Mouse (Mus musculus): Measurements from ENCODE around the gene Slc12a4. TPM values are rescaled to one million over a fixed set of nuclear protein-coding genes. Genes with fewer than 3 reads are reported as not detected.
"Not testable (repeated sequence)": the region's sequence is repeated elsewhere in the genome, so short reads cannot be mapped to it uniquely, and the experiment has no call there.

The Slc12a4 gene
- 2.7 to 13.5 TPM (median 8.1 TPM) in 3 replicates for total RNA-seq (2017)

DNA sequence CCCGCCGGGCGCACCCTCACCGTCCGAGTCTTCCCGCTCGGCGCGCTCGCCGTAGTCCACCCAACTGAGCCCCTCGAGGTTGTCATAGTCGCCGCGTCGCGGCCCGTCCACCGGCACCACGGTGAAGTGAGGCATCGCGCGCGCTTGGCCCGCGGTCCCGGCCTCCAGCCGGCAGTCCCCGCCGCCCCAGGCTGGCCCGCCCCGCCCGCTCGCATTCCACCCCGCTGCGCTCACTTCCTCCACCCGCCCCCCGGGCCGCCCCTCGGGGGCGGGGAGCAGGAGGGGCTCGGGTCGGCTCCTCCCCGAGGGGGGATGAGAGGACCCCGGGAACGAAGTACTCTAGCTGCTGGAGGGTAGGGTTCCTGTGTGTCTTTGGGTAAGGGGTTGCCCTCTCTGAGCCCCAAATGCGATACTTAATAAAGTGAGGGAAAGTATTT, at the start of gene Slc12a4:
Gene Slc12a4, minus strand, starts transcription at position 193 of the 437 bp plus-strand sequence.
- ATAC-seq (replicated peaks; ENCODE audit: insufficient number of reproducible peaks, low FRiP score, low TSS enrichment, poor library complexity, severe bottlenecking) = 0 out of 2 replicates have a peak, but pooled peaks have one; percentile 14

DNA sequence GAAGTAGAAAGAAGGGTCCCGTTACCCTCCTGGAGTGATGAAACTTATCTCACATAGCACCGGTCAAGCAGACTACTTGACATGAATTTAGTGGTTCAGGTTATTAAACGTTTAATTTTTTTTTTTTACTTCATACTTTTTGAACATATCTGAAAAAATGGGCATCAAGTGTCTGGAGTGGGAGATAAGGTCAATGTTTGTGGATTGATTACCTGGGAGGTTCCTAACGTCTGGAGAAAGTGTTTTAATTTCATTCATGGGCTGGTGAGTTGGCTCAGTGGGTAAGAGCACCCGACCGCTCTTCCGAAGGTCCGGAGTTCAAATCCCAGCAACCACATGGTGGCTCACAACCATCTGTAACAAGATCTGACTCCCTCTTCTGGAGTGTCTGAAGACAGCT, 46.3 kb upstream of the Slc12a4 start:
- not testable (repeated sequence) for ATAC-seq (replicated peaks; ENCODE audit: insufficient number of reproducible peaks, low FRiP score, low TSS enrichment, poor library complexity, severe bottlenecking)

- no peak for ATAC-seq (replicated peaks; ENCODE audit: insufficient number of reproducible peaks, low FRiP score, low TSS enrichment, poor library complexity, severe bottlenecking)
Observed at GRCm38 (mm10) chr8:106011643-106011986, 45.7 kb upstream of the Slc12a4 start, which contains the start of gene Ddx28. TSS of gene Ddx28 (minus strand) at chr8:106011882.

DNA sequence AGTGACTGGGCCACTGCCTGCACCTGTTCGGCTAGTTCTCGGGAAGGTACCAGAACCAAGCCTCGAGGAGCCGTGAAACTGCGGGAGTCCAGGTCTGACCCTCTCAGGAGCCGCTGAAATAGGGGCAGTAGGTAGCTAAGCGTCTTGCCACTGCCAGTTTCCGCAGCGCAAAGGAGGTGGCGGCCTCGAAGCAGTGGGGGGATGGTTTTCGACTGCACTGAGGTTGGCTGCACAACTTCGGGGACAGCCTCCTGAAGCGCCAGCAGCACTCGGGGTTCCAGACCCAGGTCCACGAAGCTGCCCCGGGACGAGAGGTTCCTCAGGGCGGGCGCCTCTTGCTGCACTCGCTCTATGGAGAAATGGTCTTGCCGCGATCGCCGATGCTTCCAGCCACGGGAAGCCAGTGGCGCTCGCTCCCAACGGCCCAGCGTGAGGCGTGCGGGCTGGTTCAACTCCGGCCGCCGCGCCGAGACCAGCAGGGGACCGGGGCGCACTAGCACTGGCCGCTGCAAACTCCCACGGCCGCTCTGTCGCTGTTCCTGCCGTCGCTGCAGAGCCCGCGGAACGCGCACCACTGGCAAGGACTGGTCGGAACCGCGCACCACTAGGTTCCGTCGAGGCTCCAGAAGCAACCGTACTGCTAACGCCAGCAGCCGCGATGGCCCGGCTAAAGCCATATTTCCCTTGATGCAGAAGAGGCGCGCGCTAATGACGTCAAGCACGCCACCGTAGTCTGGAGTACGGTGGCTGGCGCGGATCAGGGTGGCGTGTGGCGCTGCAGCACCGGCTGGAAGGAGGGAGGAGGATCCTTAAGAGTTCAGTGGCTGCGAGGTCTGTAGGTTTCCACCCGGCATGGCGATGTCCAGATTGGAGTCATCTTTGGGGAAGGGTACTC, 45.1 kb upstream of the Slc12a4 start:
- peak; percentile 94 for ATAC-seq (replicated peaks; ENCODE audit: insufficient number of reproducible peaks, low FRiP score, low TSS enrichment, poor library complexity, severe bottlenecking)

- ATAC-seq (replicated peaks; ENCODE audit: insufficient number of reproducible peaks, low FRiP score, low TSS enrichment, poor library complexity, severe bottlenecking) = not testable (repeated sequence)
Observed at GRCm38 (mm10) chr8:106007891-106008290, 42.0 kb upstream of the Slc12a4 start.

GRCm38 (mm10) chr8:106007135-106007534, 41.2 kb upstream of the Slc12a4 start:
- peak; percentile 58 for ATAC-seq (replicated peaks; ENCODE audit: insufficient number of reproducible peaks, low FRiP score, low TSS enrichment, poor library complexity, severe bottlenecking)

DNA sequence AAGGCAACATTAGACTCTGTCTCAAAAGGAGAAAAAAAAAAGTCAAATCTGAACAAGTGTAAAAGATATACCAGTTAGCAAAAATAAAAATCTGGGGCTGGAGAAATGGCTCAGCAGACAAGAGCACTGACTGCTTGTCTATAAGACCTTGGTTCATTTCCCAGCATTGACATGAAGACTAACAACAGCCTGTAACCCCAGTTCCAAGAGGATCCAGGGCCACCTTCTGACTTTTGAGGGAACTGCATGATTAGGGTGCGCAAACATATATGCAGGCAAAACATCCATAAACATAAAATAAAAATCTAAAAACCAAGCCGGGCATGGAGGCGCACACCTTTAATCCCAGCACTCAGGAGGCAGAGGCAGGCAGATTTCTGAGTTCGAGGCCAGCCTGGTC, 40.5 kb upstream of the Slc12a4 start:
- no peak for ATAC-seq (replicated peaks; ENCODE audit: insufficient number of reproducible peaks, low FRiP score, low TSS enrichment, poor library complexity, severe bottlenecking)

GRCm38 (mm10) chr8:106005875-106006274, 40.0 kb upstream of the Slc12a4 start, which contains the start of gene Dpep2nb:
TSS of gene Dpep2nb (minus strand) at chr8:106005975.
- no peak for ATAC-seq (replicated peaks; ENCODE audit: insufficient number of reproducible peaks, low FRiP score, low TSS enrichment, poor library complexity, severe bottlenecking)

DNA sequence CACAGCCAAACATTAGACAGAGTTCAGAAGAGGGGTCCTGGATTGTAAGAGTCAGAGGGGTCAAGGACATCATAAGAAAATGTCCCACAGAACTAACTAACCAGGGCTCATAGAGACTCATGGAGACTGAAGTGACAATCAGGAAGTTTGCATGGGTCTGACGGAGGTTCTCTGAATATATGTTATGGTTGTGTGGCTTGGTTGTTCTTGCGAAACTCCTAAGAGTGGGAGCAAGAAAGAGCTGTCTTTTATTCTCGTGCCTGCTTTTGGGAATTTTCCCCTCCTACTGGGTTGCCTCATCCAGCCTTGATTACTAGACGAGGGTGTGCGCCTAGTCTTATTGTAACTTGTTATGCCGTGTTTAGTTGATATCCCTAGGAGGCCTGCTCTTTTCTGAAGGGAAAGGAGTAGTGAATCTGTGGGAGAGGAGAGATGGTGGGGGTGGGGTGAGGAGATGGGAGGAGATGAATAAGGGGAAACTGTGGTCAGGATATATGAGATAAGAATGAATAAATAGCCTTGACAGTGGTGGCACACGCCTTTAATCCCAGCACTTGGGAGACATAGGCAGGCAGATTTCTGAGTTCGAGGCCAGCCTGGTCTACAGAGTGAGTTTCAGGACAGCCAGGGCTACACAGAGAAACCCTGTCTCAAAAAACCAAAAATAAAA, 38.8 kb upstream of the Slc12a4 start:
- ATAC-seq (replicated peaks; ENCODE audit: insufficient number of reproducible peaks, low FRiP score, low TSS enrichment, poor library complexity, severe bottlenecking) = peak; percentile 67

DNA sequence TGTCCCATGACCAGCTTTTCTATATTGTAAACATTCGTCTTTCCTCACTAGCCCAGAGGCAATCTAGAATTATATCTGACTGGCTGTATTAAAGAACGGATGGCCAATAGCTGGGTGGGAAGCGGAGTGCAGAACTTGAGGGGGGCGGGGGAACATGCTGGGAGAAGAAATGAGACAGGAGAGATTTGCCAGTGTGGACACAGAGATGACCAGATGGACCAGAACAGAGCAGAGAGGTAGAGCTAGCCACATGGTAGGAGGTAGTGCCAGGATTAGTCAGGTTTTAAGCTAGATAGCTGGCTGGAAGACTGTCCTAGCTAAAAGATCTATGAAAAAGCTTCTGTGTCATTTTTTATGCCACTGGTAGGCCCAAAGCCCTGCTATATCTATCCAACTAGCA, 36.0 kb upstream of the Slc12a4 start:
- ATAC-seq (replicated peaks; ENCODE audit: insufficient number of reproducible peaks, low FRiP score, low TSS enrichment, poor library complexity, severe bottlenecking) = no peak

DNA sequence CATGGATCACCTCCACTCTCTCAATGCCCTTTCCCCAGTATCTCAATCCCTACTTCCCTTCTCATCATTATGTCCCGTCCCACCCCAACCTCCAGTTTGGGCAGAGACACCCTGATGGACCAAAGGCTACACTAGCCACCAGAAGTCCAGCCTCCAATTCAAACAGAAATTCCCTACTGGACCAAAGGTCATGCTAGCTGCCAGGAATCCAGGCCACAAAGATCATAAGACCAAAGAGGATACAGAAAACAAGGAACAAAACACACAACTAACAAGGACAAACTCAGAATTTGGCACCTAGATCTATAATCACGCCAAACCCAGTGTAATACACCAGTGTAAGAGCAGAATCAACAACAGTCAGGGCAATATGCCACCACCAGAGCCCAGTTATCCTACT, 33.1 kb upstream of the Slc12a4 start:
- no peak for ATAC-seq (replicated peaks; ENCODE audit: insufficient number of reproducible peaks, low FRiP score, low TSS enrichment, poor library complexity, severe bottlenecking)

GRCm38 (mm10) chr8:105996359-105996758, 30.5 kb upstream of the Slc12a4 start:
- peak; percentile 85 for ATAC-seq (replicated peaks; ENCODE audit: insufficient number of reproducible peaks, low FRiP score, low TSS enrichment, poor library complexity, severe bottlenecking)

GRCm38 (mm10) chr8:105993226-105993625, 27.3 kb upstream of the Slc12a4 start:
- ATAC-seq (replicated peaks; ENCODE audit: insufficient number of reproducible peaks, low FRiP score, low TSS enrichment, poor library complexity, severe bottlenecking) = no peak

DNA sequence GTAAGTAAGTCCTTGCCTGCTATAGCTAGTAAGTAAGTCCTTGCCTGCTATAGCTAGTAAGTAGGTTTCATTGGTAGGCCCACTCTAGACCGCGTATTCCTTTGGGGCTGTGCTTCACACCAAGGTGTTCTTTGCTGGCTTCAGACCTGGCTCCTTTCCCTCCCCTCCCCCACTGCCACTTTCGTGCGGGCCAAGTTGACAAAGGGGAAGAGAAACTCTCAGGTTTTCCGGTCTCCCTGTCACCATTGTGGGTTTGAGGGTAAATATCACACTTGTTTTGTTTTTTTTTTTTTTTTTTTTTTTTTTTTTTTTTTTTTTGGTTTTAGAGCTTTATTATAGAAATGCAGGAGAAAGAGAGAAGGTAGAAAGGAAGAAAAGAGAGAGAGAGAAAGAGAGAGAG, 26.6 kb upstream of the Slc12a4 start:
- peak; percentile 37; the same call in 1 of the 2 replicates for ATAC-seq (replicated peaks; ENCODE audit: insufficient number of reproducible peaks, low FRiP score, low TSS enrichment, poor library complexity, severe bottlenecking)

DNA sequence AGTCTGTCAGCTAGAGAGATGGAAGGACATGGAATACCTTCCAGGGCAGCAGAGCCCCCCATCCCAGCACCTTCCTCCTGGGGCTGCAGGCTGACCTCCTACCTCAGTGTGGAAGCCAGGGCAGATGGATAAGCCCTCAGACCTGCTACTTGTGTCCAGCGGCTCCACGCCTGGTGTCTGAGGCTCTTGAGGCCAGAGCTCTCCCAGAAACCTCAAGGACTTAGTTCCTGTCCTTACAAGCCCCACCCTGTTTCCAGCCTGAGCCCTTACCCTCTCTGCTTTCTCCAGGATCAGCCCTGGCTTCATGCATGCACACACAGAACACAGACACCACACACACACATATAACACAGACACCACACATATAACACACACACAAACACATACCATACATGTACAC, 25.6 kb upstream of the Slc12a4 start:
- ATAC-seq (replicated peaks; ENCODE audit: insufficient number of reproducible peaks, low FRiP score, low TSS enrichment, poor library complexity, severe bottlenecking) = no peak

DNA sequence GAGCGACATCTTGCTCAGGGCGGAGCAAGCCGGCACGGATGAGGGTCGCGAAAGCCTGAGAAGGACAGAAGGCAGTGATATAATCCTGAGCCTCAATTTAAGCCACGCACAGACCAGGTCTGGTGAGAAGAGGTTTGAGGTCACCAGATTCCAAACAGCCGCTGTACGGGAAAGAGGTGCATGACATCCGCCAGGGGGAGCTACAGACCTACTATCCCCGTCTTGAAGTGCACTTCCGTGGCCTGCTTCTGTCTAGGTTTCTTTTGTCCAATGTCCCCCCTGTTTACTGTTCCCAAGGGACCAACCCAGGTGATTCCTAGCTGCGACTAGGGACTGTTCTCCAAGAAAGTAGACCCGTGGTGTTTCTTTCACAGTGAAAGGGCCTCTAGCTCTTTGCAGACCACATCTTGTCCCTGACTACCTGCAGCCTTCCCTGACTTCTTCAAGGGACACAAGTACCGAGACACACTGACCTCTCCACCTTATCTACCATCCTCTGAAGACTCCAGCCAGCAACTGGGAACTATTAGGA, 25.0 kb upstream of the Slc12a4 start, which contains the start of gene Dus2:
Gene Dus2, plus strand, starts transcription at position 482 of the 532 bp plus-strand sequence.
- peak; percentile 84 for ATAC-seq (replicated peaks; ENCODE audit: insufficient number of reproducible peaks, low FRiP score, low TSS enrichment, poor library complexity, severe bottlenecking)

- ATAC-seq (replicated peaks; ENCODE audit: insufficient number of reproducible peaks, low FRiP score, low TSS enrichment, poor library complexity, severe bottlenecking) = no peak
Observed at GRCm38 (mm10) chr8:105988546-105988945, 22.6 kb upstream of the Slc12a4 start.

- peak; percentile 61; the same call in 1 of the 2 replicates for ATAC-seq (replicated peaks; ENCODE audit: insufficient number of reproducible peaks, low FRiP score, low TSS enrichment, poor library complexity, severe bottlenecking)
Observed at GRCm38 (mm10) chr8:105983406-105983805, 17.5 kb upstream of the Slc12a4 start.

DNA sequence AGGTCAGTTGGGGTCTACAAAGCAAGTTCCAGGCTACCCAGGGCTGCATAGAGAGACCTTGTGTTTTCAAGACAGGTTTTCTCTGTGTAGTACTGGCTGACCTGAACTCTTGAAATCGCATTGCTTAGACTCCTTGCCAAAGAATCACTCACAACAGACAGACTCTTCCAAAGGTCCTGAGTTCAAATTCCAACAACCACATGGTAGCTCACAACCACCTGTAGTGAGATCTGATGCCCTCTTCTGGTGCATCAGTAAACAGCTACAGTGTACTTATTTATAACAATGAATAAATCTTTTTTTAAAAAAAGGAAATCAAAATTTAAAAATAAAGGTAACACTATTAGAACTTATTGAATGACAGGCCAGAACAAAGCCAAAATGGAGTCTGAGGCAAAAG, 15.2 kb upstream of the Slc12a4 start:
- ATAC-seq (replicated peaks; ENCODE audit: insufficient number of reproducible peaks, low FRiP score, low TSS enrichment, poor library complexity, severe bottlenecking) = no peak
